Mouse (Mus musculus): ENCODE measurements at regions not wholly inside any gene's neighbourhood (a gene's known extent, or its start where the extent isn't known, plus 50 kb on each side); places are given as distances from the start of the nearest gene placed in this dataset.
A peak's percentile ranks its signal among the peaks of the same experiment; 100 is the strongest.

DNA sequence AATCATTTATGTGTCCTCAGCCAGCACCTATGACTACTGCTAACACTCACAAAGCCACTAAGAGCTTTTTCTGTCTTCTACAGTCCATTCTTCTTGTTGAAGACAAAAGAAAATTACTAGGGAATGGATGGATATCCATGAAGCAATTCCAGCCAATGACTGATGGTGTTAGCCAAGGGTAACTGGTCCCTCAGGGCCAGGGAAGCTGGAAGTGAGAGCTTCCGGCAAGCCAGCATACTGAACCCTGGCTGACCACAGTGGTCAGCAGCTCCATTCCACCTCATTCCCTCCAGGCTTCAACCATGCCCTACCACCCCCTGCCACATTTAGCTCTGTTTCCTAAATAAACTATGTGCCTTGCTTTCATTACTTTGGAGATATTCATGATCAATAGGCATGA lies 64.1 kb upstream of the Hif1a start:
- Histone ChIP-seq H3K4me2 (ENCODE audit: low read depth, low read length) (no peak overlapping the region), H3K27ac (ENCODE audit: low read depth) (no peak overlapping the region), H3K4me3 (ENCODE audit: low read depth, low read length) (no peak overlapping the region), H3K36me3 (replicated peaks; ENCODE audit: insufficient read depth, low read length) (no peaks in the 10 kb centered on the region), H3K27me3 (ENCODE audit: insufficient read depth, low read length) (no peaks in the 10 kb centered on the region), H3K9me3 (ENCODE audit: low read length) (no peaks in the 10 kb centered on the region), H3K4me1 (ENCODE audit: insufficient read depth) (no peaks in the 10 kb centered on the region; the same call in 1 of the 2 replicates), H3K9ac (replicated peaks) (no peak overlapping the region)
- ATAC-seq (no peak), DNase-seq (no peak)
- 82% methylated on average over 1 of the region's 1 CpGs for WGBS (ENCODE audit: insufficient replicate concordance)
- no peak for TF ChIP-seq EP300 (IDR thresholded peaks at IDR 0.05; ENCODE audit: low read depth)
- TF ChIP-seq CTCF (IDR thresholded peaks at IDR 0.05; ENCODE audit: low read depth) = no peak

DNA sequence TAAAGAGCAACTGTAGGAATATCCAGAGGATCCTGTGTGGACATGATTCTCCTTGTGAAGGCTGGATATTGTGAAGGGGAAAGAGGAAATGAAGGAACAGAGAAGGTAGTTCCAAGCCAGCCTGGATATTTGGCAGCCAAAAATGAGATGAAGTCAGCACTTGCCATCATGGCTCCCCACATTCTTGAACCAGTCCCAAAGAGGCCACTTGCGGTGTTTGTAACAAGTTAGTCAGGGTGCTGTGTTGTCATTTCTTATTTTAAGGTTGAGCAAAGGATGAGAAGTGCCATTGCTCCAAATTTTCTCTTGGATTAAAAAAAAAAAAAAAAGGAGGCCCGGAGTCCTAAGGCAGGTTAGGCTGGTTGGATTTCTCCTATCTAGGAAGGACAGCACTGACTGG lies 63.3 kb upstream of the Hif1a start:
- Histone ChIP-seq H3K36me3 (replicated peaks; ENCODE audit: insufficient read depth, low read length) (no peaks in the 10 kb centered on the region), H3K27me3 (ENCODE audit: insufficient read depth, low read length) (no peaks in the 10 kb centered on the region), H3K27ac (ENCODE audit: low read depth) (no peak overlapping the region), H3K4me2 (ENCODE audit: low read depth, low read length) (no peak overlapping the region), H3K9me3 (ENCODE audit: low read length) (no peaks in the 10 kb centered on the region), H3K4me1 (ENCODE audit: insufficient read depth) (no peaks in the 10 kb centered on the region; the same call in 1 of the 2 replicates), H3K9ac (replicated peaks) (no peak overlapping the region), H3K4me3 (ENCODE audit: low read depth, low read length) (no peak overlapping the region)
- ATAC-seq (no peak), DNase-seq (no peak)
- TF ChIP-seq EP300 (IDR thresholded peaks at IDR 0.05; ENCODE audit: low read depth) (no peak), CTCF (IDR thresholded peaks at IDR 0.05; ENCODE audit: low read depth) (no peak)
- 84% methylated on average over 2 of the region's 2 CpGs for WGBS (ENCODE audit: insufficient replicate concordance)

- WGBS (ENCODE audit: insufficient replicate concordance) = 80% methylated on average over 10 of the region's 10 CpGs
- Histone ChIP-seq H3K4me3 (ENCODE audit: low read depth, low read length) (no peak overlapping the region), H3K27me3 (ENCODE audit: insufficient read depth, low read length) (no peaks in the 10 kb centered on the region), H3K4me2 (ENCODE audit: low read depth, low read length) (no peak overlapping the region), H3K27ac (ENCODE audit: low read depth) (no peak overlapping the region), H3K9me3 (ENCODE audit: low read length) (no peaks in the 10 kb centered on the region), H3K4me1 (ENCODE audit: insufficient read depth) (no peaks in the 10 kb centered on the region; the same call in 1 of the 2 replicates), H3K36me3 (replicated peaks; ENCODE audit: insufficient read depth, low read length) (no peaks in the 10 kb centered on the region), H3K9ac (replicated peaks) (no peak overlapping the region)
- TF ChIP-seq EP300 (IDR thresholded peaks at IDR 0.05; ENCODE audit: low read depth) (no peak), CTCF (IDR thresholded peaks at IDR 0.05; ENCODE audit: low read depth) (no peak)
- ATAC-seq (no peak), DNase-seq (no peak)
These were observed 62.8 kb upstream of the Hif1a start for GRCm38 (mm10) chr12:73838330-73838729.

- Histone ChIP-seq H3K4me1 (ENCODE audit: insufficient read depth) (no peaks in the 10 kb centered on the region; the same call in 1 of the 2 replicates), H3K9ac (replicated peaks) (no peak overlapping the region), H3K27me3 (ENCODE audit: insufficient read depth, low read length) (no peaks in the 10 kb centered on the region), H3K36me3 (replicated peaks; ENCODE audit: insufficient read depth, low read length) (no peaks in the 10 kb centered on the region), H3K4me2 (ENCODE audit: low read depth, low read length) (peak overlapping the region; percentile 44), H3K9me3 (ENCODE audit: low read length) (no peaks in the 10 kb centered on the region), H3K27ac (ENCODE audit: low read depth) (no peak overlapping the region), H3K4me3 (ENCODE audit: low read depth, low read length) (no peak overlapping the region)
- no peak for ATAC-seq
- no peak for DNase-seq
- TF ChIP-seq CTCF (IDR thresholded peaks at IDR 0.05; ENCODE audit: low read depth) (no peak), EP300 (IDR thresholded peaks at IDR 0.05; ENCODE audit: low read depth) (no peak)
- WGBS (ENCODE audit: insufficient replicate concordance) = 27% methylated on average over 9 of the region's 9 CpGs
These were observed 59.0 kb upstream of the Hif1a start for GRCm38 (mm10) chr12:73842000-73842675.

DNA sequence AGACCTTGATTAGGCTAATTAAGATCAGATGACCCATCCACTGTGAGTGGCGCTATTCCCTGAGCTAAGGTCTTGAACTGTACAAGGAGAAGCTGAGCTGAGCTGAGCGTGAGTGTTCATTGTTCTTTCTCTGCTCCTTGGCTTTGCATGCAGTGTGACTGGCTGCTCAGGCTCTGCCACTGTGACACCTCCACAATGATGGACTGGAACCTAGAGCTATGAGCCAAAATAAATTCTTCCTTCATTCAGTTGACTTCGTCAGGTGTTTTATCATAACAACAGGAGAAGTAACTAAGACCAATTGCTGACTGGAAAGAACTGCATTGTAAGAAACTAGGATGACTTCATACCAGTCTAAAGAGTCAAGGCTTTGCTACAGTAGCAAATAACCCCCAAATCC lies 56.4 kb upstream of the Hif1a start:
- Histone ChIP-seq H3K27ac (ENCODE audit: low read depth) (no peak overlapping the region), H3K27me3 (ENCODE audit: insufficient read depth, low read length) (no peaks in the 10 kb centered on the region), H3K9me3 (ENCODE audit: low read length) (no peaks in the 10 kb centered on the region), H3K9ac (replicated peaks) (no peak overlapping the region), H3K4me3 (ENCODE audit: low read depth, low read length) (no peak overlapping the region), H3K4me2 (ENCODE audit: low read depth, low read length) (no peak overlapping the region), H3K36me3 (replicated peaks; ENCODE audit: insufficient read depth, low read length) (no peaks in the 10 kb centered on the region), H3K4me1 (ENCODE audit: insufficient read depth) (no peaks in the 10 kb centered on the region; the same call in 1 of the 2 replicates)
- DNase-seq (no peak), ATAC-seq (no peak)
- TF ChIP-seq EP300 (IDR thresholded peaks at IDR 0.05; ENCODE audit: low read depth) (no peak), CTCF (IDR thresholded peaks at IDR 0.05; ENCODE audit: low read depth) (no peak)
- 84% methylated on average over 3 of the region's 3 CpGs for WGBS (ENCODE audit: insufficient replicate concordance)

GRCm38 (mm10) chr12:73846672-73847071 lies 54.5 kb upstream of the Hif1a start:
- H3K27me3 ChIP-seq (ENCODE audit: insufficient read depth, low read length) = no peaks in the 10 kb centered on the region
- H3K4me2 ChIP-seq (ENCODE audit: low read depth, low read length) = no peak overlapping the region
- no peak for TF ChIP-seq CTCF (IDR thresholded peaks at IDR 0.05; ENCODE audit: low read depth)
- no peaks in the 10 kb centered on the region for H3K36me3 ChIP-seq (replicated peaks; ENCODE audit: insufficient read depth, low read length)
- H3K4me1 ChIP-seq (ENCODE audit: insufficient read depth) = no peaks in the 10 kb centered on the region; the same call in 1 of the 2 replicates
- DNase-seq (no peak), ATAC-seq (peak; percentile 53; the same call in 1 of the 2 replicates)
- H3K27ac ChIP-seq (ENCODE audit: low read depth) = no peak overlapping the region
- 57% methylated on average over 10 of the region's 10 CpGs for WGBS (ENCODE audit: insufficient replicate concordance)
- no peaks in the 10 kb centered on the region for H3K9me3 ChIP-seq (ENCODE audit: low read length)
- no peak overlapping the region for H3K9ac ChIP-seq (replicated peaks)
- H3K4me3 ChIP-seq (ENCODE audit: low read depth, low read length) = no peak overlapping the region
